Mouse (Mus musculus) megakaryocyte progenitor cell, adult 5-6 weeks (primary cell): ENCODE results near the gene Gm28168. TPM values are rescaled to one million over a fixed set of nuclear protein-coding genes. Genes with fewer than 3 reads are reported as not detected.
"Not testable (repeated sequence)": the region's sequence is repeated elsewhere in the genome, so short reads cannot be mapped to it uniquely, and the experiment has no call there.

Experiments
- ATAC-seq: replicated peaks from 2 replicates; pipeline ENCODE4 v1.8.0; 2016; ENCODE audit warnings: mild to moderate bottlenecking, moderate TSS enrichment, inconsistent platforms; ENCODE audit not compliant: poor library complexity
- total RNA-seq, 2 experiments: library from RNA; stranded (forward) in 1 of 2; stranded (reverse) in 1 of 2; fragments of 157-497, 149-512 nt in 1 of 2; fragments of 200-1000 nt in 1 of 2; gene quantifications; 2 replicates each; pipeline versions ENCODE4 v1.2.3 to v1.2.4; 2015 to 2017

Gene Gm28168
- total RNA-seq (2015) (not detected in 2 replicates), total RNA-seq (2017) (not detected in 2 replicates)

DNA sequence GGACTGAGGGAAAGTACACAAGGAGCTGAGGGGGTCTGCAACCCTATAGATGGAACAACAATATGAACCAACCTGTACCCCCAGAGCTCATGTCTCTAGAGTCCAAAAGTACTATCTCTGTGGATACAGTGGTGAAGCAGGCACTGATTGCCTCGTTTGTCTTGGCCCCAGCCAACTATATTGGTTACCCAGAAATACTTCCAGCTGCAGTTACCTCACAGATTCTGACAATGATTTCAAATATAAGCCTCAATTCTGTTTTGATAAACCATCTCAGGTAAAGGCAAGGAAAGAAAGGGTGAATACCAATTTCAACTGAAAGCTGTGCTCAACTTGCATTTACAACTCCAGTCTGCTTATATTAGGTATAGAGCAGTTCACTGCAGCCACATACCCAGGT is at the start of gene Gm28168:
Gene Gm28168, plus strand, starts transcription at position 301 of the 400 bp plus-strand sequence.
- not testable (repeated sequence) for ATAC-seq

DNA sequence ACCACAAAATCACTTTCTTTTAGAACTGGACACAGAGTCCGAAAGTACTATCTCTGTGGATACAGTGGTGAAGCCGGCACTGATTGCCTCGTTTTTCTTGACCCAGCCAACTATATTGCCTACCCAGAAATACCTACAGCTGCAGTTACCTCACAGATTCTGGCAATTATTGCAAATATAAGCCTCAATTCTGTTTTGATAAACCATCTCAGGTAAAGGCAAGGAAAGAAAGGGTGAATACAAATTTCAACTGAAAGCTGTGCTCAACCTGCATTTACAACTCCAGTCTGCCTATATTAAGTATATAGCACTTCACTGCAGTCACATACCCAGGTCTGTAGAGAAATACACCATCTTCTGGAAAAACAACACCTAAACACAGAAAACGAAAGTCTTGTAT is 37.8 kb downstream of the Gm28168 start, which contains the start of gene Gm7145:
Gene Gm7145, plus strand, starts transcription at position 301 of the 400 bp plus-strand sequence.
- no peak for ATAC-seq

Other genes with a start within 250 kb of the Gm28168 start
- not detected in 2 replicates for gene Gm28363, start 230.9 kb upstream of the Gm28168 start, total RNA-seq (2015)
- not detected in 2 replicates for gene Gm28363, start 230.9 kb upstream of the Gm28168 start, total RNA-seq (2017)
- gene B020011L13Rik, start 146.9 kb upstream of the Gm28168 start, total RNA-seq (2015) = not detected in 2 replicates
- gene B020011L13Rik, start 146.9 kb upstream of the Gm28168 start, total RNA-seq (2017) = not detected in 2 replicates
- gene Gm28360, start 97.9 kb upstream of the Gm28168 start, total RNA-seq (2015) = not detected in 2 replicates
- not detected in 2 replicates for gene Gm28360, start 97.9 kb upstream of the Gm28168 start, total RNA-seq (2017)
- not detected in 2 replicates for gene Gm7145, start 37.9 kb downstream of the Gm28168 start, total RNA-seq (2015)
- gene Gm7145, start 37.9 kb downstream of the Gm28168 start, total RNA-seq (2017) = not detected in 2 replicates
- gene Gm29106, start 248.5 kb downstream of the Gm28168 start, total RNA-seq (2015) = not detected in 2 replicates
- gene Gm29106, start 248.5 kb downstream of the Gm28168 start, total RNA-seq (2017) = not detected in 2 replicates